Mouse (Mus musculus) lung, postnatal 0 days (tissue): Measurements from ENCODE around the gene Timm8a2. TPM values are rescaled to one million over a fixed set of nuclear protein-coding genes. Genes with fewer than 3 reads are reported as not detected.

Source experiments
- ATAC-seq: fragments of 200-750 bp; cut with Nextera tagmentation; 2 replicates; pipeline ENCODE4 v1.8.0; 2017; ENCODE audit warnings: moderate library complexity
- DNase-seq: peaks from one replicate; pipeline ENCODE4 v3.0.0-alpha.2; 2016; ENCODE audit warnings: low spot score
- H3K27ac ChIP-seq: fragments of 300-500 bp; sonication (generic); 2 replicates; pipeline ENCODE4 v1.5.1; 2014; ENCODE audit warnings: antibody characterized with exemption, mild to moderate bottlenecking, low read length, mixed read lengths
- H3K27me3 ChIP-seq: fragments of 300-500 bp; sonication (generic); replicated peaks from 2 replicates; pipeline ENCODE4 v1.6.1; 2014; ENCODE audit warnings: low read length, mixed read lengths; ENCODE audit not compliant: insufficient read depth
- H3K36me3 ChIP-seq: fragments of 300-500 bp; sonication (generic); 2 replicates; pipeline ENCODE4 v1.6.1; 2014; ENCODE audit warnings: low read length, mixed read lengths; ENCODE audit not compliant: insufficient read depth
- H3K4me1 ChIP-seq: fragments of 300-500 bp; sonication (generic); 2 replicates; pipeline ENCODE4 v1.6.1; 2014; ENCODE audit warnings: antibody characterized with exemption, low read depth, low read length, mixed read lengths; ENCODE audit not compliant: insufficient read depth
- H3K4me2 ChIP-seq: fragments of 300-500 bp; sonication (generic); replicated peaks from 2 replicates; pipeline ENCODE4 v1.6.1; 2014; ENCODE audit warnings: low read depth, mild to moderate bottlenecking, low read length, moderate library complexity, mixed read lengths
- H3K4me3 ChIP-seq: fragments of 300-500 bp; sonication (generic); 2 replicates; pipeline ENCODE4 v1.5.1; 2014; ENCODE audit warnings: low read depth, low read length
- H3K9ac ChIP-seq: fragments of 300-500 bp; sonication (generic); replicated peaks from 2 replicates; pipeline ENCODE4 v1.6.1; 2014; ENCODE audit warnings: low read depth, mild to moderate bottlenecking
- H3K9me3 ChIP-seq: fragments of 300-500 bp; sonication (generic); 2 replicates; pipeline ENCODE4 v1.6.1; 2016; ENCODE audit warnings: low read length, mixed read lengths
- CTCF ChIP-seq: IDR thresholded peaks from 2 replicates; pipeline ENCODE4 v1.5.1; 2016; ENCODE audit warnings: antibody characterized with exemption, mild to moderate bottlenecking
- EP300 ChIP-seq: IDR thresholded peaks from 2 replicates; pipeline ENCODE4 v1.6.1; 2016; ENCODE audit warnings: antibody characterized with exemption, mild to moderate bottlenecking, control low read depth
- WGBS: fragments of 180-500 bp; shearing (Covaris S2); extraction: QIAGEN DNeasy Blood & Tissue Kit; methylation state at CpG from one replicate; pipeline ENCODE4 v1.1.7; 2014; 5-methylcytosine and 5-hydroxymethylcytosine counted together
- polyA plus RNA-seq: library from polyadenylated mRNA; unstranded; fragments of >200 nt; fragmentation: Nextera tagmentation; extraction: Ambion mirVana; gene quantifications from 2 replicates; pipeline ENCODE4 v1.2.1, GENCODE M21; 2015

Timm8a2 gene
- polyA plus RNA-seq, 1 experiment from 2014 or later: not detected

DNA sequence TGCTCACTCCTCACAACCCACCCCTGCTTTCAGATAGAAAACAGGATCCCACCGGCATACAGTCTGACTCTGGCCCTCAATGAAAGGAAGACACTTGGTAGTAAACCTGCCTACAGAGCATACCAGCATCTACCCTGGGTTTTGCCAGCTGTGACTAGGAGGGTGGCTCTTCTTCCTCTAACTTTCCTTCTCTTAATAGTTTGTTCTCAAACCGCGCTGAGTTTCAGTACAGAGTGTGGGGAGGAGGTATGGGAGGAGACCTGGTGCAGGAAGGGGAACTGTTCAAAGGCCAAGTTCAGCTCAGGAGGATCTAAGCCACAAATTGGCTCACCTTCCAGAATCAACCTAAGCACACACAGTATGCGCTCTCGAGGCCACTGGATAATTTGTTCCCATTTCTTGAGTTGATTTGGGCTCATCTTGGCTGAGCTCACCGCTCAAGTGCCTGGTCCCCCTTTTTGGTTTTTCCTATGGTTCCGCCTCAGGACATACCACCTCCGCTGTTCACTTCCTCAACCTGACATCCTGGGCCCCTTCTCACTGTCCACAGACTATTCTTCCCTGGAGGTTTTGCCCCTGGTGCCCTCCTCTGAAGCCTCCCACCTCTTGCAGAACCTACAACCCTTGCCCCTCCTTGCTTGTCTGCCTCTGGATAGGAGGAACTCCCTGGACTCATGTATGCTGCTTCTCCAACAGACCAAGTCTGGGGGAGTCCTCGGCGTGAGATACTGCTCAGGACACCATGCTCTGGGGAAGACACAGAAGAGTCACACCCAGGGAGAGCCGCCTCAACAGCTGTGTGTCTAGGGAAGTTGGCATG, 5.3 kb upstream of the Timm8a2 start:
- DNase-seq (no peak), ATAC-seq (no peak)
- Histone ChIP-seq H3K27me3 (no peaks in the 10 kb centered on the region), H3K27ac (no peak overlapping the region), H3K9me3 (no peaks in the 10 kb centered on the region), H3K9ac (no peak overlapping the region), H3K36me3 (no peaks in the 10 kb centered on the region), H3K4me3 (no peak overlapping the region), H3K4me1 (no peaks in the 10 kb centered on the region), H3K4me2 (no peak overlapping the region)
- 80% methylated on average over 11 of the region's 11 CpGs for WGBS
- TF ChIP-seq CTCF: no peak

- WGBS: 84% methylated on average over 4 of the region's 4 CpGs
- no peaks in the 10 kb centered on the region for H3K4me1 ChIP-seq
- no peak overlapping the region for H3K4me3 ChIP-seq
- TF ChIP-seq CTCF (no peak), EP300 (no peak)
- ATAC-seq (no peak), DNase-seq (no peak)
- H3K9me3 ChIP-seq: no peaks in the 10 kb centered on the region
- H3K27me3 ChIP-seq: no peaks in the 10 kb centered on the region
- no peak overlapping the region for H3K9ac ChIP-seq
- H3K36me3 ChIP-seq: no peaks in the 10 kb centered on the region
- no peak overlapping the region for H3K4me2 ChIP-seq
- no peak overlapping the region for H3K27ac ChIP-seq
Measured at GRCm38 (mm10) chr14:122029851-122030250, 4.6 kb upstream of the Timm8a2 start.

DNA sequence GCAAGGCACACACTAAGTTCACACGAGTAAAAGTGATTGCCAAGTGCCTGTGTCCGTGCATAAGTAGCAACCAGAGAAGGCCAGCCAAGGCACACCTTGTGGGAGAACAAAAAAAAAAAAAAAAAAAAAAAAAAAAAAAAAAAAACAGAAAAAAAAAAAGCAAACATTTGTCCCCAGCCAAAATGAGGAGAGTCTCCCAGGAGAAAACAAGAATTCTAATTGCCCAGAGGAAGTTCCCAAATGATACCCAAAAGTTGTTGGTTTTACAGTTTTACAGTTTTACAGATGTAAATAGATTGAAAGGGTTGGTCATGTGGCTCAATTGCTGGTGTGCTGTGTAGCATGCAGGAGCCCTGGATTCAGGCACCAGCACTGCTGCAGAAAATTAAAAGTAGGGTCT, 2.4 kb upstream of the Timm8a2 start:
- Histone ChIP-seq H3K27ac (no peak overlapping the region), H3K4me1 (no peaks in the 10 kb centered on the region), H3K9ac (no peak overlapping the region), H3K36me3 (no peaks in the 10 kb centered on the region), H3K4me2 (no peak overlapping the region), H3K4me3 (no peak overlapping the region), H3K27me3 (no peaks in the 10 kb centered on the region), H3K9me3 (no peaks in the 10 kb centered on the region)
- ATAC-seq (no peak), DNase-seq (no peak)
- no peak for TF ChIP-seq EP300
- no peak for TF ChIP-seq CTCF
- WGBS: 53% methylated on average over 2 of the region's 2 CpGs

- WGBS: 94% methylated on average over 1 of the region's 1 CpGs
- Histone ChIP-seq H3K9ac (no peak overlapping the region), H3K9me3 (no peaks in the 10 kb centered on the region), H3K27me3 (no peaks in the 10 kb centered on the region), H3K27ac (no peak overlapping the region), H3K4me1 (no peaks in the 10 kb centered on the region), H3K4me3 (no peak overlapping the region), H3K4me2 (no peak overlapping the region), H3K36me3 (no peaks in the 10 kb centered on the region)
- DNase-seq: no peak
- no peak for TF ChIP-seq CTCF
- TF ChIP-seq EP300: no peak
- ATAC-seq: no peak
Measured at GRCm38 (mm10) chr14:122035181-122035580, 707 bp downstream of the Timm8a2 start.

GRCm38 (mm10) chr14:122035860-122036259, 1.4 kb downstream of the Timm8a2 start:
- Histone ChIP-seq H3K27ac (no peak overlapping the region), H3K4me1 (no peaks in the 10 kb centered on the region), H3K4me3 (no peak overlapping the region), H3K36me3 (no peaks in the 10 kb centered on the region), H3K27me3 (no peaks in the 10 kb centered on the region), H3K9me3 (no peaks in the 10 kb centered on the region), H3K4me2 (no peak overlapping the region), H3K9ac (no peak overlapping the region)
- ATAC-seq (peak; percentile 44), DNase-seq (peak; percentile 21)
- TF ChIP-seq CTCF: no peak
- WGBS: 65% methylated on average over 2 of the region's 2 CpGs

DNA sequence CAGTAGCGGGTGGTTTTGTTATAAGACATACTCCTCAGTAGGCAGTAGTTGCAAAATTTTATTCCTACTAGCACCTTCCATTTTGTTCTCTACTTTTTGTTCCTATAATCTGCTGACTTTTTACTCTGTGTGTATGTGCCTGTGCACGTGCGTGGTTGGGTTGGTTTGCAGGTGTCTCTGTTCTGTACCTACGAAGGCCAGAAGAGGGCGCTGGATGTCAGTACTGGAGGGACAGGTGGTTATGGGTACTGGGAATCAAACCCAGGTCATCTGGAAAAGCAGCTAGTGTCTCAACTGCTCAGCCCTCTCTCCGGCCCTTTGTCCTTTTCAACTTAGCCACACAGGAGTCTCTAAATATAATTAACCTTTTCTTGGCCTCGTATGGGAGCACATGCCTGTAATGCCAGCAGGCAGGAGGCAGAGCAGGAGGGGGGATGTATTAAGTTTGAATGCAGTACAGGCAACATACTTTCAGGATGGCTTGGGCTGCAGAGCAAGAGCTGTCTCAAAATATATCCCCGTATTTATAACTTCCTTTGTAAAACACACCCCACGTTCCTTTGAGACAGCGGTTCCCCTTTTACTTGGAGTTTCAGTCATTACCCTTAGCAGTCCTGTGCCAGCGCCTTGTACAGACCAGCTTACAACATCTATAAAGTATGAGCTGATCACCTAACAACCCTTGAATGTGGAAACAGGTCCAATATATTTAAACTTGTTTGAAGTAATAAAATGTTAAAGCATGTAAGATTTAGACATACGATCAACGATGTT, 4.6 kb downstream of the Timm8a2 start:
- 80% methylated on average over 13 of the region's 13 CpGs for WGBS
- H3K27me3 ChIP-seq: no peaks in the 10 kb centered on the region
- H3K36me3 ChIP-seq: no peaks in the 10 kb centered on the region
- no peak overlapping the region for H3K4me2 ChIP-seq
- H3K9ac ChIP-seq: no peak overlapping the region
- no peaks in the 10 kb centered on the region for H3K4me1 ChIP-seq
- H3K27ac ChIP-seq: no peak overlapping the region
- no peak for ATAC-seq
- no peaks in the 10 kb centered on the region for H3K9me3 ChIP-seq
- TF ChIP-seq CTCF: no peak
- TF ChIP-seq EP300: no peak
- no peak overlapping the region for H3K4me3 ChIP-seq
- DNase-seq: no peak
